Mouse (Mus musculus) kidney, embryonic 15.5 days (tissue): ENCODE measurements around the gene Selenov. TPM values are rescaled to one million over a fixed set of nuclear protein-coding genes. Genes with fewer than 3 reads are reported as not detected.

ENCODE experiments used
- ATAC-seq: fragments of 200-750 bp; cut with Nextera tagmentation; replicated peaks from 2 replicates; pipeline ENCODE4 v1.8.0; 2017; ENCODE audit warnings: moderate TSS enrichment; ENCODE audit not compliant: low FRiP score
- H3K27ac ChIP-seq: fragments of 300-500 bp; sonication (generic); 2 replicates; pipeline ENCODE4 v1.5.1; 2015; ENCODE audit warnings: mild to moderate bottlenecking, inconsistent platforms
- H3K27me3 ChIP-seq: fragments of 300-500 bp; sonication (generic); 2 replicates; pipeline ENCODE4 v1.6.1; 2015; ENCODE audit warnings: inconsistent platforms
- H3K36me3 ChIP-seq: fragments of 300-500 bp; sonication (generic); 2 replicates; pipeline ENCODE4 v1.6.1; 2015; ENCODE audit warnings: inconsistent platforms
- H3K4me1 ChIP-seq: fragments of 300-500 bp; sonication (generic); 2 replicates; pipeline ENCODE4 v1.6.1; 2015; ENCODE audit warnings: inconsistent platforms
- H3K4me2 ChIP-seq: fragments of 300-500 bp; sonication (generic); 2 replicates; pipeline ENCODE4 v1.6.1; 2015; ENCODE audit warnings: moderate library complexity, mild to moderate bottlenecking, inconsistent platforms
- H3K4me3 ChIP-seq: fragments of 300-500 bp; sonication (generic); replicated peaks from 2 replicates; pipeline ENCODE4 v1.5.1; 2015; ENCODE audit warnings: mild to moderate bottlenecking, inconsistent platforms
- H3K9ac ChIP-seq: fragments of 300-500 bp; sonication (generic); 2 replicates; pipeline ENCODE4 v1.6.1; 2015; ENCODE audit warnings: mild to moderate bottlenecking, inconsistent platforms
- H3K9me3 ChIP-seq: fragments of 300-500 bp; sonication (generic); replicated peaks from 2 replicates; pipeline ENCODE4 v1.6.1; 2016; ENCODE audit warnings: inconsistent platforms
- WGBS: fragments of 180-500 bp; shearing (Covaris S2); methylation state at CpG from one replicate; pipeline ENCODE4 v1.1.7; 2015; ENCODE audit warnings: mixed read lengths; 5-methylcytosine and 5-hydroxymethylcytosine counted together
- polyA plus RNA-seq: library from polyadenylated mRNA; unstranded; fragments of >200 nt; fragmentation: Nextera tagmentation; extraction: Ambion mirVana; gene quantifications from 2 replicates; pipeline ENCODE4 v1.2.1, GENCODE M21; 2015

Selenov gene
- polyA plus RNA-seq, 1 experiment from 2014 or later = 0.57 TPM

DNA sequence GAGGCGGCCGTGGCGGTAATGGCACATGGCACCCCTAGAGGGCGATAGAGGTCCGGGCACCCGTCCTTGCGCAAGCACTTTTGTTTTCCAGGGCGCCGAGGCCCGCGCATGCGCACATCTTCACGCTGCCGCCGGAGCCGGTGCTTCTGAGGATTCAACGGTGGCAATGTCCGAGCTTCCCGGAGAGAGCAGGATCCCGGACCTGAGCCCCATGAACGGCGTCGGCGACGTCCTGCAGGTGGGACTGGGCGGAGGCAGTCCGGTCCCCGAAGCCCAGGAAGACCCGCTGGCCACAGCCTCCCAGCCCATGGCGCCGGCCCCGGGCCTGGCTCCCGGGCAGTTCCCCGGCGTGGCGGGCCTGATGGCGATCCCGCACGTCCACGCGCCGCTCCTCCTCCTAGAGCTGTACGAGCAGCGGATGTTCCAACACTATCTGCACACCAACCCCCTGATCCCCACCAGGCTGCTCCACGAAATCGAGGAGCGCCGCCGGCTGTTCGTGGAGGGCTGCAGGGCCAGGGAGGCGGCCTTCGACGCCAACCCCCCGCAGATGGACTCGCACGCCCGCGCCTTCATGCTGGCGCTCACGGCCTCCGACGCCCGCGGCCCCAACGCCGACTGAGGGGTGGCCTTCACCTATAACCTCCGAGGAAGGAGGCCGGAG lies 13.2 kb downstream of the Selenov start, which contains the start of gene Eid2b:
Gene Eid2b (plus strand): TSS at position 125 of the 664 bp plus-strand sequence.
- WGBS = 3% methylated on average over 68 of the region's 68 CpGs
- ATAC-seq = peak; percentile 80
- Histone ChIP-seq H3K4me2 (peak within 1 kb of the TSS; percentile 93), H3K9me3 (no peaks in the 10 kb centered on the region), H3K9ac (peak within 1 kb of the TSS; percentile 91), H3K27ac (peak within 1 kb of the TSS; percentile 76), H3K4me3 (peak within 1 kb of the TSS; percentile 81), H3K27me3 (no peaks in the 10 kb centered on the region), H3K36me3 (peaks cover 5% of the 10 kb centered on the region), H3K4me1 (peaks cover 13% of the 10 kb centered on the region)

DNA sequence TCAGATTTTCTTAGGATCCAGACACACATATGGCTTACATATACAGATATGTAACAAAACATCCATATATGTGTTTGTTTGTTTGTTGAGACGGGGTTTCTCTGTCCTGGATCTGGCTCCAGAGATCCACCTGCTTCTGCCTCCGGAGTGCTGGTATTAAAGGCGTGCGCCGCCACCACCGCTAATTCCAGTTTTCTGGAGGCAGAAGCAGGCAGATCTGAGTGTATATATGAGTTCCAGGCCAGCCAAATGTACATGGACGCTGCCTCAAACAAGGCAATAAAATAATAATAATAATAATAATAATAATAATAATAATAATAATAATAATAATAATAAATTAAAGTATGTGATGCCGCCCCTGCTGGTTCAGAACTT lies 13.8 kb downstream of the Selenov start:
- Histone ChIP-seq H3K9me3 (no peaks in the 10 kb centered on the region), H3K4me2 (no peak overlapping the region), H3K9ac (no peak overlapping the region), H3K36me3 (peaks cover 10% of the 10 kb centered on the region), H3K27me3 (no peaks in the 10 kb centered on the region), H3K27ac (no peak overlapping the region), H3K4me1 (peaks cover 13% of the 10 kb centered on the region), H3K4me3 (no peak overlapping the region)
- no peak; the same call in 1 of the 2 replicates for ATAC-seq
- 57% methylated on average over 8 of the region's 8 CpGs for WGBS

DNA sequence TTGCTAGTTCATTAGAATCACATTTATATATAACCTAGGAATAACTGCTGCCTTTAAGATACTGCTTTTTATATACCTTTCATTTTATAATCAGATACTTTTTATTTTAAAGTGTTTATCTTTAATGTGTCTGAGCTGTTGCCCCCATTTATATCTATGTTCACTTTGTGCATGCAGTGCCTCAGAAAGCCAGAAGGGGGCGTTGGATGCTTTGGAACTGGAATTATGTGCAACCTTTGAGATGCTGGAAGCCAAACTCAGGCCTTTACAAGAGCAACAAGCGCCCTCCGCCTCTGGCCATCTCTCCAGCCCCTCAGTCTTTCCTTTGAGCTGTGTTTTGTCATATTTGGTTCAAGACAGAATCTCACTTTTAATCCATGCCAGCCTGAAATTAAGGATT lies 19.2 kb downstream of the Selenov start:
- 69% methylated on average over 3 of the region's 3 CpGs for WGBS
- ATAC-seq = no peak

DNA sequence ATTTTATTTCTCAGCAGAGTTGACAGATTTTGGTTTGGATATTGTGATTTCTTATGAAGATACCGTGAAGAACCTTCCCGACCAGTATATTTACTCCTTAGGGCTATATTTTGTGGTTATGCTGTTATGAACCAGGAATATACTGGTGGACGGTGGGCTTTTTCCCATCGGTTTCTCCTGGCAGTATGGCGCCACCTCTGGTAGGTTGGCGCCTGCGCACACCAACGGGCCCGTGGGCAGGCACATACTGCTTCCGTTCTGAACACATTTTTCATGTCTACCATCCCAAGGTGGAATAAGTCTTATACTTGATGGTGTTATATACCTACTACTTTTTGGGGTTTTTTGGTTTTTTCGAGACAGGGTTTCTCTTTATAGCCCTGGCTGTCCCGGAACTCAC lies 21.6 kb downstream of the Selenov start:
- peaks cover 11% of the 10 kb centered on the region for H3K4me1 ChIP-seq
- ATAC-seq = no peak
- no peaks in the 10 kb centered on the region for H3K9me3 ChIP-seq
- H3K4me2 ChIP-seq = peak overlapping the region; percentile 71; the same call in 1 of the 2 replicates
- WGBS = 91% methylated on average over 12 of the region's 12 CpGs
- H3K4me3 ChIP-seq = no peak overlapping the region
- H3K36me3 ChIP-seq = peaks cover 34% of the 10 kb centered on the region
- no peak overlapping the region for H3K9ac ChIP-seq
- H3K27ac ChIP-seq = no peak overlapping the region
- no peaks in the 10 kb centered on the region for H3K27me3 ChIP-seq

More for the DNA sequence above, 19.2 kb downstream of the Selenov start:
- H3K36me3 ChIP-seq = peaks cover 34% of the 10 kb centered on the region
- H3K9me3 ChIP-seq = no peaks in the 10 kb centered on the region
- no peak overlapping the region for H3K9ac ChIP-seq
- peaks cover 11% of the 10 kb centered on the region for H3K4me1 ChIP-seq
- no peak overlapping the region for H3K27ac ChIP-seq
- no peak overlapping the region for H3K4me3 ChIP-seq
- no peaks in the 10 kb centered on the region for H3K27me3 ChIP-seq
- H3K4me2 ChIP-seq = no peak overlapping the region

GRCm38 (mm10) chr7:28268576-28268975 lies 22.4 kb downstream of the Selenov start:
- peak overlapping the region; percentile 71 for H3K4me2 ChIP-seq
- peak overlapping the region; percentile 88 for H3K27ac ChIP-seq
- WGBS = 23% methylated on average over 16 of the region's 16 CpGs
- ATAC-seq = no peak
- H3K36me3 ChIP-seq = peaks cover 34% of the 10 kb centered on the region
- H3K9ac ChIP-seq = peak overlapping the region; percentile 97
- H3K4me3 ChIP-seq = peak overlapping the region; percentile 89
- peaks cover 11% of the 10 kb centered on the region for H3K4me1 ChIP-seq
- no peaks in the 10 kb centered on the region for H3K27me3 ChIP-seq
- H3K9me3 ChIP-seq = no peaks in the 10 kb centered on the region

DNA sequence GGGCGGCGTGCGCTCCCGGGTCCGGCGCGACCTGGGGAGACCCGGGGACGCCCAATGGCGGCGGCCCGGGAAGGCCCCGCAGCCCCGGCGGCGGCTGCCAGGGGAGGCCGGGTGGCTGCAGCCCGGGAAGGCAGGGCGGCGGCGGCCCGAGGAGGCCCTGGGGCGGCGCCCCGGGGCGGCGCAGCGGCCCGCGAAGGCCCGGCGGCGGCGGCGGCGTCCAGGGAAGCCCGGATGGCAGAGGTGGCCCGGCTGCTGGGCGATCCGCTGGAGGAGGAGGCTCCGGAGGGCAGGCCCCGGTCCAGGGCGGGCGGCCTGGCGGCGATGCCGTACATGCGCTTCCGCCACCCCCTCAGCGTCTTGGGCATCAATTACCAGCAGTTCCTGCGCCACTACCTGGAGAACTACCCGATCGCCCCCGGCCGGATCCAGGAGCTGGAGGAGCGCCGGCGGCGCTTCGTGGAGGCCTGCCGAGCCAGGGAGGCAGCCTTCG lies 22.9 kb downstream of the Selenov start:
- WGBS = under 1% methylated on average over 48 of the region's 62 CpGs
- peak; percentile 82 for ATAC-seq

DNA sequence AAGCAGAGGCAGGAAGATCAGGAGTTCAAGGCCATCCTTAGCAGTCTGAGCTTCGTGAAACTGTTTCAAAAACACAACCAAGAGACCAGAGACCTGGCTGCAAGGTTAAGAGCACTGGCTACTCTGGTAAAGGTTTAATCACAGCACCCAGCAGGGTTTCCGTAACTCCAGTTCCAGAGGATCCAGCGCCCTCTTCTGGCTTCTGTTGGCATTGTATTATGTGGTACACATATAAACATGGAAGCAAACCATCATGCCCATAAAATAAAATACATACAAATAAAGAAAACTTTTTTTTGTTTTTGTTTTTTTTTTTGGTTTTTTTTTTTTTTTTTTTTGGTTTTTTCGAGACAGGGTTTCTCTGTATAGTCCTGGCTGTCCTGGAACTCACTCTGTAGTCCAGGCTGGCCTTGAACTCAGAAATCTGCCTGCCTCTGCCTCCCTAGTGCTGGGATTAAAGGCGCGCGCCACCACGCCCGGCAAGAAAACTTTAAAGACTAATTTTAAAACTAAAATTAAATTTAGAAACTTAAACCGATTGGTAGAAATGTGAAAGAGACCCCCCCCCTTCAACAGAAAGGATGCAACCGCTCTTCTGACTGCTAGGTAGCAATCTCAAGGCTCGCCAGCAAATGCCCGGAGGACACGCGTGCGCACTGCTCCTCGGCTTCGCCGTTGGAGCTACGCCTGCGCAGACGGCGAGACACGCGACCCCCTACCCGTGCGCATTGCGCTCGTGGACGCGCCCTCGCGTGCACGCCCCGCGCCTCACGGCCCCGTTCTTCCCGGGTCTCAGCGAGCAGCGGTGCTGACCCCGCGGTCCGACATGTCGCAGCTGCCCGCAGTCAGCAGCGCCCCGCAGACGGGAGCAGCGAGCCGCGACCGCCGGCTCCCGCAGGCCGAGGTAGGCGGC lies 23.6 kb downstream of the Selenov start, which contains the start of gene Eid2:
Gene Eid2 (plus strand): TSS at position 753 of the 913 bp plus-strand sequence.
- Histone ChIP-seq H3K27ac (peak within 1 kb of the TSS; percentile 88), H3K9ac (peak within 1 kb of the TSS; percentile 97), H3K4me2 (peak within 1 kb of the TSS; percentile 71), H3K4me1 (peaks cover 11% of the 10 kb centered on the region), H3K27me3 (no peaks in the 10 kb centered on the region), H3K4me3 (peak within 1 kb of the TSS; percentile 89), H3K36me3 (peaks cover 25% of the 10 kb centered on the region), H3K9me3 (no peaks in the 10 kb centered on the region)
- WGBS = 7% methylated on average over 57 of the region's 57 CpGs
- ATAC-seq = peak; percentile 94

More for the DNA sequence above, 22.9 kb downstream of the Selenov start:
- Histone ChIP-seq H3K4me2 (peak overlapping the region; percentile 71), H3K9me3 (no peaks in the 10 kb centered on the region), H3K4me1 (peaks cover 11% of the 10 kb centered on the region), H3K27me3 (no peaks in the 10 kb centered on the region), H3K4me3 (peak overlapping the region; percentile 89), H3K27ac (peak overlapping the region; percentile 88), H3K9ac (peak overlapping the region; percentile 97), H3K36me3 (peaks cover 32% of the 10 kb centered on the region)

- H3K4me1 ChIP-seq = peaks cover 11% of the 10 kb centered on the region
- no peaks in the 10 kb centered on the region for H3K27me3 ChIP-seq
- no peak overlapping the region for H3K4me3 ChIP-seq
- no peak overlapping the region for H3K27ac ChIP-seq
- no peak for ATAC-seq
- peaks cover 9% of the 10 kb centered on the region for H3K36me3 ChIP-seq
- no peak overlapping the region for H3K9ac ChIP-seq
- no peaks in the 10 kb centered on the region for H3K9me3 ChIP-seq
- 86% methylated on average over 13 of the region's 13 CpGs for WGBS
- no peak overlapping the region for H3K4me2 ChIP-seq
Observed at GRCm38 (mm10) chr7:28265391-28265790, 25.6 kb downstream of the Selenov start.

DNA sequence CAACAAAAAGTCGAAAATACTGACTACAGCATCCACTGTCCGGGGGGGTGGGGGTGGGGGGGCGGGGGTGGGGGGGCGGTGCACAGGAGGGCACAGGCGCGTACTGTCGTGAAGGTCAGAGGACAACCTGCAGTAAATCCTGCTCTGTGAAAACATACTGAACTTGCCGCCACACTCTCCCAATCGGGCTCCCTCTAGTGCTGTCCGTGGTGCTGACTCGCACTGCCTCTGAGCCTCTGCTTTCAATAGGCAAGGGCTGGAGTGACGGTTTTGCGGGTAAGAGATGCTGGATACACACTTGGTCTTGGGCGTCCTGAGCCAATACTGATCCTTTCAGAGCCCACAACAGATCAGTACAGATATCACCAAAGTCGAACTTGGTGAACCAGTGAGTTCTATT lies 27.2 kb downstream of the Selenov start:
- no peaks in the 10 kb centered on the region for H3K27me3 ChIP-seq
- no peak overlapping the region for H3K4me3 ChIP-seq
- H3K9me3 ChIP-seq = no peaks in the 10 kb centered on the region
- H3K4me2 ChIP-seq = no peak overlapping the region
- H3K9ac ChIP-seq = no peak overlapping the region
- no peak overlapping the region for H3K27ac ChIP-seq
- peaks cover 6% of the 10 kb centered on the region for H3K4me1 ChIP-seq
- 3% methylated on average over 15 of the region's 15 CpGs for WGBS
- no peaks in the 10 kb centered on the region for H3K36me3 ChIP-seq
- ATAC-seq = no peak; the same call in 1 of the 2 replicates

- no peak for ATAC-seq
- Histone ChIP-seq H3K9me3 (no peaks in the 10 kb centered on the region), H3K4me3 (no peak overlapping the region), H3K27me3 (no peaks in the 10 kb centered on the region), H3K4me2 (no peak overlapping the region), H3K9ac (no peak overlapping the region), H3K27ac (no peak overlapping the region), H3K4me1 (no peaks in the 10 kb centered on the region), H3K36me3 (no peaks in the 10 kb centered on the region)
- 44% methylated on average over 5 of the region's 5 CpGs for WGBS
Observed at GRCm38 (mm10) chr7:28262861-28263260, 28.1 kb downstream of the Selenov start.

GRCm38 (mm10) chr7:28255476-28255875 lies 35.5 kb downstream of the Selenov start:
- WGBS = 85% methylated on average over 6 of the region's 6 CpGs
- Histone ChIP-seq H3K4me3 (no peak overlapping the region), H3K4me2 (no peak overlapping the region), H3K27me3 (no peaks in the 10 kb centered on the region), H3K9me3 (peaks cover 7% of the 10 kb centered on the region; the same call in 1 of the 2 replicates), H3K4me1 (no peaks in the 10 kb centered on the region), H3K36me3 (no peaks in the 10 kb centered on the region), H3K27ac (no peak overlapping the region), H3K9ac (no peak overlapping the region)
- no peak for ATAC-seq

- H3K36me3 ChIP-seq = no peaks in the 10 kb centered on the region
- H3K27ac ChIP-seq = no peak overlapping the region
- H3K4me3 ChIP-seq = no peak overlapping the region
- ATAC-seq = no peak
- no peak overlapping the region for H3K4me2 ChIP-seq
- no peaks in the 10 kb centered on the region for H3K4me1 ChIP-seq
- 78% methylated on average over 6 of the region's 6 CpGs for WGBS
- H3K9me3 ChIP-seq = peaks cover 7% of the 10 kb centered on the region; the same call in 1 of the 2 replicates
- H3K27me3 ChIP-seq = no peaks in the 10 kb centered on the region
- no peak overlapping the region for H3K9ac ChIP-seq
Observed at GRCm38 (mm10) chr7:28254591-28254990, 36.4 kb downstream of the Selenov start.
